Mouse (Mus musculus) heart, postnatal 0 days (tissue): ENCODE measurements around the gene Cldn7. TPM values are rescaled to one million over a fixed set of nuclear protein-coding genes. Genes with fewer than 3 reads are reported as not detected.
"Not testable (repeated sequence)": the region's sequence is repeated elsewhere in the genome, so short reads cannot be mapped to it uniquely, and the experiment has no call there.

Source experiments
- ATAC-seq: fragments of 200-750 bp; cut with Nextera tagmentation; 2 replicates; pipeline ENCODE4 v1.8.0; 2017; ENCODE audit warnings: low read depth, moderate number of reproducible peaks, moderate library complexity; ENCODE audit not compliant: insufficient read depth
- DNase-seq: peaks from one replicate; pipeline ENCODE4 v3.0.0-alpha.2; 2016; ENCODE audit warnings: low spot score
- H3K27ac ChIP-seq: fragments of 300-500 bp; sonication (generic); 2 replicates; pipeline ENCODE4 v1.5.1; 2014; ENCODE audit warnings: low read depth, mild to moderate bottlenecking
- H3K27me3 ChIP-seq: fragments of 300-500 bp; sonication (generic); 2 replicates; pipeline ENCODE4 v1.6.1; 2014; ENCODE audit warnings: low read length, mixed read lengths; ENCODE audit not compliant: control insufficient read depth, insufficient read depth
- H3K36me3 ChIP-seq: fragments of 300-500 bp; sonication (generic); replicated peaks from 2 replicates; pipeline ENCODE4 v1.6.1; 2014; ENCODE audit warnings: low read length, mixed read lengths; ENCODE audit not compliant: control insufficient read depth, insufficient read depth
- H3K4me1 ChIP-seq: fragments of 300-500 bp; sonication (generic); 2 replicates; pipeline ENCODE4 v1.6.1; 2014; ENCODE audit warnings: antibody characterized with exemption; ENCODE audit not compliant: control insufficient read depth, insufficient read depth
- H3K4me2 ChIP-seq: fragments of 300-500 bp; sonication (generic); 2 replicates; pipeline ENCODE4 v1.6.1; 2014; ENCODE audit warnings: low read depth, mild to moderate bottlenecking, low read length, moderate library complexity
- H3K4me3 ChIP-seq: fragments of 300-500 bp; sonication (generic); 2 replicates; pipeline ENCODE4 v1.5.1; 2014; ENCODE audit warnings: low read depth, low read length
- H3K9ac ChIP-seq: fragments of 300-500 bp; sonication (generic); replicated peaks from 2 replicates; pipeline ENCODE4 v1.6.1; 2014; ENCODE audit warnings: low read depth, low read length, mixed read lengths
- H3K9me3 ChIP-seq: fragments of 300-500 bp; sonication (generic); replicated peaks from 2 replicates; pipeline ENCODE4 v1.6.1; 2016; ENCODE audit warnings: low read length; ENCODE audit not compliant: control insufficient read depth
- CTCF ChIP-seq: IDR thresholded peaks from 2 replicates; pipeline ENCODE4 v1.5.1; 2016; ENCODE audit warnings: antibody characterized with exemption, control low read depth, low read depth
- EP300 ChIP-seq: IDR thresholded peaks from 2 replicates; pipeline ENCODE4 v1.6.1; 2016; ENCODE audit warnings: antibody characterized with exemption, low read depth
- WGBS: fragments of 180-500 bp; shearing (Covaris S2); extraction: QIAGEN DNeasy Blood & Tissue Kit; methylation state at CpG from one replicate; pipeline ENCODE4 v1.1.7; 2014; 5-methylcytosine and 5-hydroxymethylcytosine counted together
- polyA plus RNA-seq: library from polyadenylated mRNA; unstranded; fragments of >200 nt; fragmentation: Nextera tagmentation; extraction: Ambion mirVana; gene quantifications from 2 replicates; pipeline ENCODE4 v1.2.1, GENCODE M21; 2015
- total RNA-seq: library from RNA; depleted of rRNA; stranded (reverse); fragments of >200 nt; gene quantifications from 2 replicates; pipeline ENCODE4 v1.2.3, GENCODE M21; 2014; ENCODE audit warnings: low replicate concordance

Cldn7 gene
- total and polyA plus RNA-seq, 2 experiments from 2014 or later, result 0.64 TPM; not detected in 1

DNA sequence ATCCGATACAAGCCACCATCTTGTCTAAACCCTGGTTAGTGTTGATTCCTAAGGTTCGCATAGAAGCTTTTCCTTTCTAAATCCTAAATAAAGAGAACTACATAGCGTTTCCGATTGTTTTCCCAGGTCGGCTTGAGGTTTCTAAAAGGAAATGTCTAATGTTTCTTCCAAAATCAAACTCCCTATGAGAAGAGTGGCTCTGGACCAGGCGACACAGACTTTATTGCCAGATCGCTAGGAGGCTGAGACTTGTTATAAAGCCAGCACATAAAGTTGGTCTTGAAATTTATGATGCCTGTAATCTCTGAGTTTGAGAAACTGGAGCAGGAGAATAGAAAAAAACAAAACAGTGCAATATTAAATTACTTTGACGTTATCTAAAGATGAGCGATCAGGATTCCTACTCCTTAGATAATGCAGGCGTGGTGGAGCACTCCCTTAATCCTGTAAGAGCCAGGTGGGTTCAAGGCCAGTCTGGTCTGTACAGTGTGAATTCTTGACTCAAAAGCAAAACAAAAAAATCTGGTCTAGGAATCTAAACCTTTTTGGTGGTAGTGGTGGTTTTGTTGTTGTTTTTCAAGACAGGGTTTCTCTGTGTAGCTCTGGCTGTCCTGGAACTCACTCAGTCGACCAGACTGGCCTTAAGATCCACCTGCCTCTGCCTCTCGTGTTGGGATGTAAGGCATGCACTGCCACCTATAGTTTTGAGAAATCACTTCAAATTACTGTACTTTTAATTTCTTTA lies 42.4 kb upstream of the Cldn7 start:
- Histone ChIP-seq H3K36me3 (peaks cover 19% of the 10 kb centered on the region), H3K27ac (peak overlapping the region; percentile 98), H3K4me2 (peak overlapping the region; percentile 58), H3K4me1 (peaks cover 9% of the 10 kb centered on the region), H3K4me3 (peak overlapping the region; percentile 59), H3K9me3 (no peaks in the 10 kb centered on the region), H3K9ac (peak overlapping the region; percentile 30), H3K27me3 (no peaks in the 10 kb centered on the region)
- no peak for TF ChIP-seq CTCF
- peak; percentile 28; the same call in 1 of the 2 replicates for TF ChIP-seq EP300
- ATAC-seq (no peak), DNase-seq (no peak)
- 2% methylated on average over 12 of the region's 12 CpGs for WGBS

DNA sequence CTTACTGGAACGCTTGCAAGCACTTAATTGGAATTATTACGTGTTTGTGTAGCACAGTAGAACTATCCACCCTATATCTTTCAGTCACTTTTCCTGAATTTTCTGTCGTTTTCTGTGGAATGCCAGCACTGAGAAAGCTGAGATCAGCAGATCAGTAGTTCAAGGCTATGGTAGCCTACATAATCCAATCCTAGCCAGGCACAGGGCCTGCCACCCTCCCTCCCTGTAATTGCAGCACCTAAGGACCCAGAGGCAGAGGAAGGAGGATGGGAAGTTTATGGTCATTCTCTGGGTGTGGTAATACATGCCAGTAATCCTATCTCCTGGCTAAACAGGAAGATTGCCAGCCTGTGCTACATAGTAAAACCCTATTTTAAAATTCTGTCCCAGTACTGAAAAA lies 41.8 kb upstream of the Cldn7 start:
- no peak for TF ChIP-seq EP300
- no peak for TF ChIP-seq CTCF
- Histone ChIP-seq H3K4me1 (peaks cover 9% of the 10 kb centered on the region), H3K27ac (peak overlapping the region; percentile 98), H3K36me3 (peaks cover 13% of the 10 kb centered on the region), H3K27me3 (no peaks in the 10 kb centered on the region), H3K9ac (no peak overlapping the region), H3K4me2 (no peak overlapping the region), H3K4me3 (no peak overlapping the region), H3K9me3 (no peaks in the 10 kb centered on the region)
- no peak for DNase-seq
- ATAC-seq, result no peak
- WGBS, result 57% methylated on average over 3 of the region's 3 CpGs

DNA sequence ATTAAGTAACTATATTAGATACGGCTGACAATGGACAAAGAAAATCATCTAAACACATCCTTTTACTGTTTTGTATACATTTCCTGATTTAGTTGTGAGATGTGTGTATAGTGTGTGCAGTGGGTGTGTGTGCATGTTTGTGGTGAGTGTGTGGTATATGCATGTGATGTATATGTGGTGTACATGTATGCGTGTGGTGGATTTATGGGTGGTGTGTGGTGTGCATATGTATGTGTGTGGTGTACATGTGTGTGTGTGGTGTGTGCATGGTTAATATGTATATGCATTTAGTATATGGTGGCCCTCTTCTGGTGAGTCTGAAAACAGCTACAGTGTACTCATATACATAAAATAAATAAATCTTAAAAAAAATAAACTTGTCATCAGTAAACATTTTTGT lies 37.1 kb upstream of the Cldn7 start:
- H3K9me3 ChIP-seq, result no peaks in the 10 kb centered on the region
- no peaks in the 10 kb centered on the region for H3K36me3 ChIP-seq
- WGBS, result 91% methylated on average over 2 of the region's 2 CpGs
- no peak overlapping the region for H3K4me3 ChIP-seq
- no peak overlapping the region for H3K4me2 ChIP-seq
- no peak for DNase-seq
- no peak for ATAC-seq
- TF ChIP-seq EP300 (no peak), CTCF (no peak)
- H3K27ac ChIP-seq, result no peak overlapping the region
- H3K4me1 ChIP-seq, result no peaks in the 10 kb centered on the region
- no peak overlapping the region for H3K9ac ChIP-seq
- H3K27me3 ChIP-seq, result no peaks in the 10 kb centered on the region

DNA sequence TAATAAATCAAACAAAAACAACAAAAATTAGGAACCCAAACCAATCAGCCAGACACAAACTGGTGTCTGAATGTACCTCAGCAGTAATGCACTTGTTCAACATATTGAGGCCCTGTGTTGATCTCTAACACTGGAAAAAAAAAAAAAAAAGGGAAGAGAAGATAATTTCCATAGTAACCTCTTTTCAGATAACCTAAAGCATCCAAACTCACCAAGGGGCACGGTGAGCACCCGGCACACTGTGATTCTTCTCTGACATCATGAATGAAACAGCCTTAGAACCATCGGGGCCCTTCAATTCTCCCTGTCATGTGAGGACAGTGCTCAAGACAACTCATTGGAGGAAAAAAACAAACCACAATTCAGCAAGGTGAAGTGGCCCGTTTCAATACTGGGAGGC lies 34.9 kb upstream of the Cldn7 start:
- H3K9me3 ChIP-seq, result no peaks in the 10 kb centered on the region
- no peaks in the 10 kb centered on the region for H3K36me3 ChIP-seq
- ATAC-seq (no peak), DNase-seq (no peak)
- whole genome bisulfite sequencing, result 38% methylated on average over 4 of the region's 4 CpGs
- no peaks in the 10 kb centered on the region for H3K4me1 ChIP-seq
- no peak overlapping the region for H3K4me3 ChIP-seq
- H3K27me3 ChIP-seq, result peaks cover 2% of the 10 kb centered on the region; the same call in 1 of the 2 replicates
- no peak overlapping the region for H3K27ac ChIP-seq
- no peak for TF ChIP-seq CTCF
- no peak for TF ChIP-seq EP300
- H3K4me2 ChIP-seq, result no peak overlapping the region
- H3K9ac ChIP-seq, result no peak overlapping the region

- WGBS, result 86% methylated on average over 8 of the region's 8 CpGs
- not testable (repeated sequence) for H3K27ac ChIP-seq, H3K4me2 ChIP-seq, H3K9ac ChIP-seq, DNase-seq, H3K9me3 ChIP-seq, H3K36me3 ChIP-seq, ATAC-seq, H3K27me3 ChIP-seq, H3K4me1 ChIP-seq, H3K4me3 ChIP-seq
Observed at GRCm38 (mm10) chr11:69930176-69930575, 34.4 kb upstream of the Cldn7 start.
